Mouse (Mus musculus): ENCODE data around the gene Bcl2a1a.
"Not testable (repeated sequence)": the region's sequence is repeated elsewhere in the genome, so short reads cannot be mapped to it uniquely, and the experiment has no call there.

Bcl2a1a gene

DNA sequence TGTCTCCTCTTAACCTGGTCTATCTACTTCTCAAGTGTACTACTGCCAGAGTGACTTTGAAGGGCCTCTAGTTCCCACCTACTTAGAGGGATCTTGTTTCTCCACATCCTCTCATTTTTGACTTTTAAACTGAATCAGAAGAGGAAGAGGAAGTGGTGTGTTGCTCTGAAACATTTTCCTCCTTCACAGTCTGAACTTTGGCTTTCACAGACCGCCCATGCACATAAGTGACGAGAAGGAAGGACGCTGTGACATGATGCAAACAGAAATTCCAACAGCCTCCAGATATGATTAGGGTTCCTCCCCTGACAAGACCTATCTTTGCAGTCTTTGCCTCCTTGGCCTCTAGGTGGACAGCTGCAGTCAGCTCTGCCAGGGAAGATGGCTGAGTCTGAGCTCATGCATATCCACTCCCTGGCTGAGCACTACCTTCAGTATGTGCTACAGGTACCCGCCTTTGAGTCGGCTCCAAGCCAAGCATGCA is at the start of gene Bcl2a1a:
Gene Bcl2a1a (plus strand): TSS at position 231 of the 484 bp plus-strand sequence.
- in situ Hi-C loops (cut with MboI, MseI): not testable (repeated sequence)

GRCm38 (mm10) chr9:88916576-88916975 is 40.1 kb upstream of the Bcl2a1a start:
- in situ Hi-C loops (cut with MboI, MseI): loop anchor here (5.0 kb wide), 2 partner anchors 149 to 241 kb away; no protein-coding TSS in a partner anchor

- in situ Hi-C loops (cut with MboI, MseI): loop anchor here (5.0 kb wide), 1 partner anchor 191 kb away; no protein-coding TSS in a partner anchor
Measured at GRCm38 (mm10) chr9:88938312-88938711, 18.4 kb upstream of the Bcl2a1a start.

- in situ Hi-C loops (cut with MboI, MseI): loop anchor here (5.0 kb wide), 1 partner anchor 246 kb away; the partner anchor contains the start of genes Bcl2a1b and Gm29094
Measured at GRCm38 (mm10) chr9:88951466-88951865, 5.2 kb upstream of the Bcl2a1a start.

DNA sequence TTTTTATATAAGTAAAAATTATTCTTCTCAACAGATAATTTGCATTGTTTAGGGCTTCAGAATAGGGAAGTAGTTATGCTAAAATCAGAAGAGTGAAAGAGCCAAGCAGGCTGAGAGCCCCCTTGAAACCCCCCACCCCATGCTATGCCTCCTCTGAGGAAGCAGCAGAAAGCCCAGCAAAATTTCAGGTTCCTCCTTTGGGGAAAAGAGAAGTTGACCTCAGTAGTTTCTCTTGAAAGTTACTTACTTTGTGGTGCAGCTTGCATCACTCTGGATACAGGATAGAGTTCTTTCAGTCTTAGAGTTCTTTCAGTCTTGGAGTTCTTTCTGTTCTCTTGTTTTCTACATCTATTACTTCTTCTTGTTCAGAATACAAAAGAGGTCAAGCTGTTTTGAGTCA is 3.5 kb upstream of the Bcl2a1a start:
- in situ Hi-C loops (cut with MboI, MseI): loop anchor here (5.0 kb wide), 1 partner anchor 244 kb away; the partner anchor contains the start of genes Bcl2a1b and Gm29094

DNA sequence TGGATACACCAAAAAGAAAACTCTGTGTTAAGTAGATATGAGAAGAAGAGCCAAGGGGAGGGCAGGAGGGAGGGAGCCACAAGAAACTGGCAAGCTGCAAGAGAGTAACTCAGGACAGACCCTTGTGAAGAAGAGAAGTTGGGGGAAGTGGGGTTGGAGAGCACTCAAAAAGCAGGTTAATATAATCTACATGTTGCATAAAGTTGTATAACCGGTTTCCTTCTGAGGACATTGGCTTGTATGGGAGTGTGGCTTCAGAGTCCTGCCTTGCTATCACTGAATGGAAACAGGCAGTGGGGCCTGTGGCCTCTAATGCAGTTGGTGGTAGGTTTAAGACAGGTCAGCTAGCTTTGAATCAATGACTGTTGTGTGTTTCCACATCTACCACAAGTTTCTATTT is 1.5 kb upstream of the Bcl2a1a start:
- in situ Hi-C loops (cut with MboI, MseI): not testable (repeated sequence)

GRCm38 (mm10) chr9:88956035-88956434 is 665 bp upstream of the Bcl2a1a start:
- in situ Hi-C loops (cut with MboI, MseI): not testable (repeated sequence)

DNA sequence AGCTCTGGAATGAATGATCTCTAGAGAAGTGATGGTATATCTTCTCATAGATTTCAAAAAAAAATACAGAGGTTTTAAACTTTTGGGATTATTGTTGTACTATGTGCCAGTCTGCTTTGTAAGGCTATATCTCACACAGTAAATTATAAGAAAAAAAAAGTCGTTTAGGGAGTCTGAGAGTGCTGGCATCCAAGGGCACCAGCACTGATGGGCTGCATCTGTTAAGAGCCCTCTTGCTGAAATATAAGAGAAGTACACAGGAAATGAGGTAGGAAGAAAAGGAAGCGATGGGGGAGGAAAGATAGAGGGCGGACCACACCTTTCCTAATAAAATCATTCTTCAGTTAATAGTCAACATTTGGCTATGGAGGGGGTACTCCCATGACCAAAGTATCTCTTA is 2.2 kb downstream of the Bcl2a1a start:
- in situ Hi-C loops (cut with MboI, MseI): no loop called here

- in situ Hi-C loops (cut with MboI, MseI): not testable (repeated sequence)
Measured at GRCm38 (mm10) chr9:88959981-88960380, 3.3 kb downstream of the Bcl2a1a start.

GRCm38 (mm10) chr9:88966462-88966861 is 9.8 kb downstream of the Bcl2a1a start:
- in situ Hi-C loops (cut with MboI, MseI): loop anchor here (5.0 kb wide), 1 partner anchor 264 kb away; no protein-coding TSS in a partner anchor

- in situ Hi-C loops (cut with MboI, MseI): loop anchor here (5.0 kb wide), 1 partner anchor 267 kb away; no protein-coding TSS in a partner anchor
Measured at GRCm38 (mm10) chr9:88969502-88969901, 12.8 kb downstream of the Bcl2a1a start.

DNA sequence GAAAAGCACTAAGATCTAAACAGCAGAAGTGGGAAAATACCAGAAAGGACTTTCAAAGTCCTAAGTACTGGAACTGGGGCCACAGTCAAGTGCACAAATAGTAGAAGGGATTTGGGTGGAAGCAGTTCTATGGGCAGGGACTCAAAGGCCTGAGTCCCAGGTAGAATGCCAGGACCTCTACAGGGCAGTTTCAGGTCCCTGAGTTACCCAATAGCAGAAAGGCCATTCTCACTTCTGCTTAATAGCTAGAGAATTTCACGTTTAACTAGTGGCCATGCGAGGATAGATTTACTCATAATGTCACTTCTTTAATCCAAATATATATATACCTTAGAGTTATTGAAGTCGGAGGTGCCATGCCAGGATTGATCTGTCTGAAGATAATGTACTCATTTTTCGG is 20.2 kb downstream of the Bcl2a1a start:
- in situ Hi-C loops (cut with MboI, MseI): not testable (repeated sequence)

DNA sequence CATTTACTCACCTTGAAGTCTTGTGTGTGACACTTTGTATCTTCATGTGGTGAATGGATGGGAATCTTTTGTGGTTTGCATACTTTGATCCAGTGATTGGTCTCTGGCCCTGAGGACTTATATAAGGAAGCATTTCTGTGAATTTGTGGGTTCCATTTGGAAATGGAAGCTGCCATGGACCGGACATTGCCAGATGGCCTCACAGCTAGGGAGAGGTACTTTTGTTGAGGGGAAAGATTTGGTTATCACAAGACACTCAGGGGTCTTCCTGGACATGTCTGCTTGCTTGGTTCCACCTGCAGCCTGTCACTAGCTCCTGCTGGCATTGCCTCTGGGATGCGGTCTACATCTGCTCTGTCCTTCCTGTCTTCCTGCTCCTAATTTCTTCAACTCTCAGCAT is 23.1 kb downstream of the Bcl2a1a start:
- in situ Hi-C loops (cut with MboI, MseI): loop anchor here (5.0 to 10.0 kb wide), 2 partner anchors 263 to 295 kb away; no protein-coding TSS in a partner anchor

DNA sequence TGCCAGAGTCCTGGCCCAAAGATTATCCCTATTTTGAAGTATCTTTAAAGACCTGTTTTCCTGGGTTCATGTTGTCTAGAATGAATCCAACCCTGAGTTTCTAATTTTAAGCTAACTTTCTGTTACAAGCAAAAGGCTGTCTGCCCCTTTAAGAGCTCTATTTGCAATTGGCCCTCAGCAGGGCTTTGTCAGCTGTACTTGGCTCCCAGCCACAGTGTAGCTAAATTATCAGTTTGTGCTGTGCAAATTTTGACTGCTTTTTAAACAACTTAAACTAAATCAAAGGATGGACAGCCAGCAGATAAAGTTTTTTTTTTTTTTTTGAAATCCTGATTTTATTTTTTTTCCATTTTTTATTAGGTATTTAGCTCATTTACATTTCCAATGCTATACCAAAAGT is 44.8 kb downstream of the Bcl2a1a start:
- in situ Hi-C loops (cut with MboI, MseI): not testable (repeated sequence)

Data from T-helper 2 cell (primary cell).